Mouse (Mus musculus) testis, adult 2 months (tissue): ENCODE measurements around the gene Capzb.

ENCODE experiments used
- CTCF ChIP-seq: fragments of 200-500 bp; IDR thresholded peaks from 2 replicates; pipeline ENCODE4 v1.5.1; 2012; ENCODE audit warnings: low read depth, mild to moderate bottlenecking, inconsistent platforms, low read length, moderate library complexity; ENCODE audit not compliant: control insufficient read depth, insufficient read depth, insufficient replicate concordance
- POLR2A ChIP-seq: fragments of 200-500 bp; IDR thresholded peaks from 2 replicates; pipeline ENCODE4 v1.6.1; 2012; ENCODE audit warnings: low read depth, mild to moderate bottlenecking, inconsistent platforms, low read length, moderate library complexity; ENCODE audit not compliant: control insufficient read depth

GRCm38 (mm10) chr4:139230376-139231120 lies 37.8 kb downstream of the Capzb start:
- TF ChIP-seq CTCF = no peak
- TF ChIP-seq POLR2A = no peak
